Mouse (Mus musculus) cerebellum, adult 11-12 months (tissue): ENCODE results near the gene Myo1b.

ENCODE experiments used
- DNase-seq: peaks from one replicate; pipeline ENCODE4 v3.0.0; 2022

The Myo1b gene

DNA sequence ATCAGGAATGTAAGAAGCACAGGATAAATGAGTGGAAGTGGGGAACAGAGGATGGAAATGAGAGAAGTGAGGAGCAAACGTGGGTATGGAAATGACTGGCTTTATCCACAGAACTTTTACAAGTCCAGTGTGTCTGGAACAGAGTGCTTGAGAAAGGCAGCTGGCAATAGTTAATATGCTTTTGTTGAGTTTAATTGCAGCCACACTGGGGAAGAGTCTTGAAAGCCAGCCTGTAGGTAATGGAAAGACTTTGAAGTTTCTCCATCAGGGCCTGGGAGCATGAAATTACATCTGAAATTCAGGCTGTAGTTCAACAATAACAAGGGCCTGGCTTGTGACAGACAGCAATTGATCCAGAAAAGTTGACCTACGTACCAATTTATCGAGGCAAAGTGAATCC lies 209.8 kb downstream of the Myo1b start:
- DNase-seq = no peak

DNA sequence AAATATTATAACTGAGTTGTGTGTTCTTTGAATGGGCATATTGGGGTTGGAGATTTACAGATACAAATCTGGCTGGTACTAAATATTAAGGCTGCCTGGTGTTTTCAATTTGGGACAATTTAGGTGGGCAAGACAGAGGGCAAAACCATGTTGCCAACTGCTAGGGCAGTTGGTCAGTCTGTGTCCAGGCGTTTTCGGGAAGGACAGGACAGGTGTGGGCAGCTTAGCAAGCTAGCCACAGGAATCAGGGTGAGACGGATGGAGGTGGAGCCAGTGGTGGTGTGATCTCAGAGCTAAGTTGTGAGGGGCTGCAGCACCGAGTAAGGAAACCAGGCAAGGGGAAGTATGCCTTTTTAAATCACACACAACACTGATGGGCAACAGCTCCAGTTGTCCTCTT lies 211.3 kb downstream of the Myo1b start:
- no peak for DNase-seq
